Mouse (Mus musculus) midbrain, embryonic 11.5 days (tissue): ENCODE measurements around the gene Tab1. TPM values are rescaled to one million over a fixed set of nuclear protein-coding genes. Genes with fewer than 3 reads are reported as not detected.

Experiments used
- ATAC-seq: fragments of 200-750 bp; cut with Nextera tagmentation; 2 replicates; pipeline ENCODE4 v1.8.0; 2017; ENCODE audit warnings: moderate TSS enrichment, moderate library complexity; ENCODE audit not compliant: low FRiP score
- DNase-seq: peaks from one replicate; pipeline ENCODE4 v3.0.0; 2015; ENCODE audit warnings: low spot score; ENCODE audit errors: missing footprints
- H3K27ac ChIP-seq: fragments of 300-500 bp; sonication (generic); 2 replicates; pipeline ENCODE4 v1.5.1; 2014; ENCODE audit warnings: low read depth, low read length
- H3K27me3 ChIP-seq: fragments of 300-500 bp; sonication (generic); 2 replicates; pipeline ENCODE4 v1.6.1; 2014; ENCODE audit warnings: mild to moderate bottlenecking, low read length, moderate library complexity, mixed read lengths; ENCODE audit not compliant: control insufficient read depth, insufficient read depth
- H3K36me3 ChIP-seq: fragments of 300-500 bp; sonication (generic); 2 replicates; pipeline ENCODE4 v1.6.1; 2014; ENCODE audit warnings: mild to moderate bottlenecking, low read length, moderate library complexity, mixed read lengths; ENCODE audit not compliant: control insufficient read depth, insufficient read depth
- H3K4me1 ChIP-seq: fragments of 300-500 bp; sonication (generic); 2 replicates; pipeline ENCODE4 v1.6.1; 2014; ENCODE audit warnings: low read length; ENCODE audit not compliant: control insufficient read depth, insufficient read depth
- H3K4me2 ChIP-seq: fragments of 300-500 bp; sonication (generic); 2 replicates; pipeline ENCODE4 v1.6.1; 2014; ENCODE audit warnings: mild to moderate bottlenecking, moderate library complexity
- H3K4me3 ChIP-seq: fragments of 300-500 bp; sonication (generic); 2 replicates; pipeline ENCODE4 v1.5.1; 2014; ENCODE audit warnings: low read depth, low read length
- H3K9ac ChIP-seq: fragments of 300-500 bp; sonication (generic); 2 replicates; pipeline ENCODE4 v1.6.1; 2014; ENCODE audit warnings: low read length
- H3K9me3 ChIP-seq: fragments of 300-500 bp; sonication (generic); 2 replicates; pipeline ENCODE4 v1.6.1; 2016; ENCODE audit warnings: low read length; ENCODE audit not compliant: control insufficient read depth
- WGBS: fragments of 180-500 bp; shearing (Covaris S2); extraction: QIAGEN DNeasy Blood & Tissue Kit; methylation state at CpG from one replicate; pipeline ENCODE4 v1.1.7; 2014; 5-methylcytosine and 5-hydroxymethylcytosine counted together
- polyA plus RNA-seq: library from polyadenylated mRNA; unstranded; fragments of >200 nt; fragmentation: Nextera tagmentation; extraction: Ambion mirVana; gene quantifications from 2 replicates; pipeline ENCODE4 v1.2.1, GENCODE M21; 2014

Gene Tab1
- polyA plus RNA-seq, 1 experiment from 2014 or later = 29.4 TPM

DNA sequence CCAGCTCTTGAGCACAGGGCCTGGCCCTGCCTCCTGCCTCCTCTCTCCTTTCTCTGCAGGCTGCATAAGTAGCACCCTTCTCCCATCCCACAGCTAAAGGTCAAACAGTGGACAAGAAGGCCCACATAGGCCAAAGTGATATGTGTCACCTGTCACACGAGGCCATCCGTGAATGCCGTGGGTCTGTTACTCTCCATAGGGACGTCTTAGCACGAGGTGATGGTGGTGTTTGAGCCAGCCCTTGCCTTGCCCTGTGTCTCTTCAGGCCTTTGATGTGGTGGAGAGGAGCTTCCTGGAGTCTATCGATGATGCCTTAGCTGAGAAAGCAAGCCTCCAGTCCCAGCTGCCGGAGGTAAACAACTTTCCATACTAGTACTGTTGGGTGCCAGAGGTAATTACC is 16.6 kb downstream of the Tab1 start:
- H3K36me3 ChIP-seq = peaks cover 13% of the 10 kb centered on the region; the same call in 1 of the 2 replicates
- no peak for DNase-seq
- H3K27me3 ChIP-seq = no peaks in the 10 kb centered on the region
- H3K9ac ChIP-seq = no peak overlapping the region
- H3K9me3 ChIP-seq = no peaks in the 10 kb centered on the region
- ATAC-seq = no peak
- H3K4me3 ChIP-seq = no peak overlapping the region
- WGBS = 93% methylated on average over 7 of the region's 7 CpGs
- H3K4me1 ChIP-seq = no peaks in the 10 kb centered on the region; the same call in 1 of the 2 replicates
- H3K27ac ChIP-seq = no peak overlapping the region
- H3K4me2 ChIP-seq = no peak overlapping the region

- no peaks in the 10 kb centered on the region for H3K27me3 ChIP-seq
- no peaks in the 10 kb centered on the region for H3K9me3 ChIP-seq
- no peak overlapping the region for H3K9ac ChIP-seq
- DNase-seq (no peak), ATAC-seq (no peak)
- H3K36me3 ChIP-seq = peaks cover 14% of the 10 kb centered on the region
- H3K4me2 ChIP-seq = no peak overlapping the region
- WGBS = 93% methylated on average over 10 of the region's 10 CpGs
- no peak overlapping the region for H3K27ac ChIP-seq
- no peaks in the 10 kb centered on the region for H3K4me1 ChIP-seq
- no peak overlapping the region for H3K4me3 ChIP-seq
These were observed 19.7 kb downstream of the Tab1 start for GRCm38 (mm10) chr15:80152663-80153062.

GRCm38 (mm10) chr15:80153757-80154156 is 20.8 kb downstream of the Tab1 start:
- Histone ChIP-seq H3K9me3 (no peaks in the 10 kb centered on the region), H3K36me3 (peaks cover 21% of the 10 kb centered on the region)

GRCm38 (mm10) chr15:80155707-80156106 is 22.8 kb downstream of the Tab1 start:
- ATAC-seq (no peak), DNase-seq (peak; percentile 60)
- 95% methylated on average over 8 of the region's 8 CpGs for WGBS
- Histone ChIP-seq H3K36me3 (peaks cover 21% of the 10 kb centered on the region), H3K9ac (no peak overlapping the region), H3K27me3 (no peaks in the 10 kb centered on the region), H3K4me1 (no peaks in the 10 kb centered on the region), H3K4me2 (no peak overlapping the region), H3K27ac (no peak overlapping the region), H3K4me3 (no peak overlapping the region), H3K9me3 (no peaks in the 10 kb centered on the region)

More at GRCm38 (mm10) chr15:80153757-80154156, 20.8 kb downstream of the Tab1 start:
- 80% methylated on average over 11 of the region's 11 CpGs for WGBS
- ATAC-seq (no peak), DNase-seq (peak; percentile 62)
- Histone ChIP-seq H3K27me3 (no peaks in the 10 kb centered on the region), H3K9ac (no peak overlapping the region), H3K27ac (no peak overlapping the region), H3K4me1 (no peaks in the 10 kb centered on the region), H3K4me3 (no peak overlapping the region), H3K4me2 (no peak overlapping the region)

GRCm38 (mm10) chr15:80157197-80157943 is 24.4 kb downstream of the Tab1 start:
- Histone ChIP-seq H3K4me2 (no peak overlapping the region), H3K27ac (no peak overlapping the region), H3K36me3 (peaks cover 27% of the 10 kb centered on the region), H3K9ac (no peak overlapping the region), H3K4me1 (no peaks in the 10 kb centered on the region), H3K9me3 (no peaks in the 10 kb centered on the region), H3K4me3 (no peak overlapping the region), H3K27me3 (no peaks in the 10 kb centered on the region)
- DNase-seq (peak; percentile 39), ATAC-seq (no peak)
- 92% methylated on average over 22 of the region's 22 CpGs for WGBS

DNA sequence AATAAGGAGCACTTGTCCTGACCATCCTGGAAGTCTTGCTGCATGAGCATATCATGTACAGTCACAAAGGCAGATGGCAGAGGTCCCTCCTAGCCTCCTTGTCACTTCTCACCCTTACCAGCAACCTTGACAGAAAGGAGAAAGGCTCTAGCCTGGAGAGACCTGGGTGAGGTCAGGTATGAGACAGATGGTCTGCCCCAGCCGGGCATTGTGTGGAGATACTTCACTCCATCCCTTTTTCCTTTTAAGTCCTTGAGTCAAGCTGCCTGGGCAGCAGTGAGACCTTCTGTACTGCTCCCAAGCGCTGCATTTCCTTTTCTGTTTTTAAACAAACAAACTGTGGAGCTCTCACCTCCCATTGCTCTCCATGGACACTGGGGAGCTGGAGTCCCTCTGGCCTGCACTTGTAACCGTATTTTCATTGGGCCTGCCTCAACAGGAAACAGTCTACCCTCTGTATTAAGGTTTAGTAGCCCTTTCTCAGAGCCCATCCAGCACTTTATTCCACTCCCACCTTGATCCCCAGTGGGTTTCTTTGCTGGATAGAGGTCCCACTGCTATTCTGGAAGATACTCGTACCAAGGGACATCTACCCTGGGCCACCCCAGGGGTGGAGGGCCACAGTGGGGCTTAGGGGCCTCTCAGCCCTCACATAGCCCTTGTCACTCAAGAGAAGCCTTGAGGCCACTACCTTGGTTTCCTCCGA is 25.2 kb downstream of the Tab1 start:
- H3K27ac ChIP-seq = no peak overlapping the region
- 67% methylated on average over 5 of the region's 5 CpGs for WGBS
- peaks cover 25% of the 10 kb centered on the region for H3K36me3 ChIP-seq
- H3K9me3 ChIP-seq = no peaks in the 10 kb centered on the region
- no peaks in the 10 kb centered on the region for H3K4me1 ChIP-seq
- H3K27me3 ChIP-seq = no peaks in the 10 kb centered on the region
- DNase-seq (peak; percentile 66), ATAC-seq (no peak)
- H3K9ac ChIP-seq = no peak overlapping the region
- no peak overlapping the region for H3K4me3 ChIP-seq
- no peak overlapping the region for H3K4me2 ChIP-seq

DNA sequence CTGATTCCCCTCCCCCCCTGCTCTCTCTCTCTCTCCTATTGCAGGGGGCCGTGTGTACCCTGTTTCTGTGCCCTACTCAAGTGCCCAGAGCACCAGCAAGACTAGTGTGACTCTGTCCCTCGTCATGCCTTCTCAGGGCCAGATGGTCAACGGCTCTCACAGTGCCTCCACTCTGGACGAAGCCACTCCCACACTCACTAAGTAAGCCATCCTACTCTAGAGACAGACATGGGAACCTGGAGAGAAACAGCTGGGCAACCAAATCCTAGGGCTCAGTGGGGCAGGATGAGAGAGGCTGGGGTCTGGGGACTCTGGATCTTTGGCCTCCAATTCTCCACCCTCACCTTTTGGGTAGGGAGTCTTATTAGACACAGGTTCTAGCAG is 25.8 kb downstream of the Tab1 start:
- Histone ChIP-seq H3K9ac (no peak overlapping the region), H3K4me1 (no peaks in the 10 kb centered on the region), H3K4me2 (no peak overlapping the region), H3K9me3 (no peaks in the 10 kb centered on the region), H3K27ac (no peak overlapping the region), H3K4me3 (no peak overlapping the region), H3K36me3 (peaks cover 21% of the 10 kb centered on the region), H3K27me3 (no peaks in the 10 kb centered on the region)
- 68% methylated on average over 4 of the region's 4 CpGs for WGBS
- DNase-seq (peak; percentile 72), ATAC-seq (no peak)

GRCm38 (mm10) chr15:80159286-80159901 is 26.5 kb downstream of the Tab1 start:
- peaks cover 20% of the 10 kb centered on the region for H3K36me3 ChIP-seq
- H3K27me3 ChIP-seq = no peaks in the 10 kb centered on the region
- no peak overlapping the region for H3K9ac ChIP-seq
- ATAC-seq (no peak), DNase-seq (no peak)
- no peak overlapping the region for H3K4me3 ChIP-seq
- H3K27ac ChIP-seq = no peak overlapping the region; the same call in 1 of the 2 replicates
- no peaks in the 10 kb centered on the region for H3K4me1 ChIP-seq
- no peak overlapping the region for H3K4me2 ChIP-seq
- H3K9me3 ChIP-seq = no peaks in the 10 kb centered on the region
- WGBS = 51% methylated on average over 8 of the region's 8 CpGs

GRCm38 (mm10) chr15:80160223-80160622 is 27.3 kb downstream of the Tab1 start:
- no peak for ATAC-seq
- Histone ChIP-seq H3K36me3 (peaks cover 20% of the 10 kb centered on the region), H3K9me3 (no peaks in the 10 kb centered on the region), H3K9ac (no peak overlapping the region), H3K27ac (no peak overlapping the region), H3K27me3 (no peaks in the 10 kb centered on the region), H3K4me3 (no peak overlapping the region), H3K4me2 (no peak overlapping the region), H3K4me1 (no peaks in the 10 kb centered on the region)
- DNase-seq = no peak
- WGBS = 89% methylated on average over 13 of the region's 13 CpGs
